Mouse (Mus musculus) liver, embryonic 14.5 days (tissue): ENCODE measurements around the gene Srrm4. TPM values are rescaled to one million over a fixed set of nuclear protein-coding genes. Genes with fewer than 3 reads are reported as not detected.

Experiments
- ATAC-seq: fragments of 200-750 bp; cut with Nextera tagmentation; 2 replicates; pipeline ENCODE4 v1.8.0; 2017; ENCODE audit warnings: moderate number of reproducible peaks, mild to moderate bottlenecking, moderate library complexity; ENCODE audit not compliant: insufficient read depth
- DNase-seq, 3 experiments: peaks; one replicate each; pipeline ENCODE4 v3.0.0-alpha.2; 2012 to 2013; ENCODE audit warnings: low read depth in 3 of 3, low spot score in 3 of 3
- H3K27ac ChIP-seq: fragments of 300-500 bp; sonication (generic); 2 replicates; pipeline ENCODE4 v1.5.1; 2014; ENCODE audit warnings: moderate library complexity, mild to moderate bottlenecking, control low read depth, inconsistent platforms
- H3K27me3 ChIP-seq: fragments of 300-500 bp; sonication (generic); 2 replicates; pipeline ENCODE4 v1.6.1; 2014; ENCODE audit warnings: mild to moderate bottlenecking, low read length, moderate library complexity; ENCODE audit not compliant: control insufficient read depth, insufficient read depth
- H3K36me3 ChIP-seq: fragments of 300-500 bp; sonication (generic); replicated peaks from 2 replicates; pipeline ENCODE4 v1.6.1; 2014; ENCODE audit warnings: low read depth; ENCODE audit not compliant: control insufficient read depth, insufficient read depth
- H3K4me1 ChIP-seq, 2 experiments: fragments of 200-500 bp in 1 of 2; fragments of 300-500 bp in 1 of 2; sonication (generic) in 1 of 2; replicated peaks; 2 replicates each; pipeline ENCODE4 v1.6.1; 2012 to 2014; ENCODE audit warnings: antibody characterized with exemption in 1 of 2, inconsistent platforms in 1 of 2, low read length in 1 of 2; ENCODE audit not compliant: control insufficient read depth in 2 of 2, insufficient read depth in 2 of 2
- H3K4me2 ChIP-seq: fragments of 300-500 bp; sonication (generic); 2 replicates; pipeline ENCODE4 v1.6.1; 2014; ENCODE audit warnings: low read depth, mild to moderate bottlenecking, control low read depth, moderate library complexity
- H3K4me3 ChIP-seq, 2 experiments: fragments of 200-500 bp in 1 of 2; fragments of 300-500 bp in 1 of 2; sonication (generic) in 1 of 2; 2 replicates each; pipeline ENCODE4 v1.5.1; 2012 to 2014; ENCODE audit warnings: low read depth in 2 of 2, low read length in 2 of 2, mild to moderate bottlenecking in 2 of 2, control low read depth in 1 of 2, inconsistent platforms in 1 of 2, moderate library complexity in 1 of 2; ENCODE audit not compliant: insufficient read depth in 1 of 2
- H3K9ac ChIP-seq: fragments of 300-500 bp; sonication (generic); replicated peaks from 2 replicates; pipeline ENCODE4 v1.6.1; 2014; ENCODE audit warnings: mild to moderate bottlenecking, control low read depth, moderate library complexity
- H3K9me3 ChIP-seq: fragments of 300-500 bp; sonication (generic); 2 replicates; pipeline ENCODE4 v1.6.1; 2016; ENCODE audit warnings: low read length, mixed read lengths; ENCODE audit not compliant: control insufficient read depth
- CTCF ChIP-seq: IDR thresholded peaks from 2 replicates; pipeline ENCODE4 v1.5.1; 2016; ENCODE audit warnings: antibody characterized with exemption, low read depth, control low read depth
- EP300 ChIP-seq: IDR thresholded peaks from 2 replicates; pipeline ENCODE4 v1.6.1; 2016; ENCODE audit warnings: antibody characterized with exemption, low read depth
- WGBS: fragments of 180-500 bp; shearing (Covaris S2); extraction: QIAGEN DNeasy Blood & Tissue Kit; methylation state at CpG from one replicate; pipeline ENCODE4 v1.1.7; 2014; ENCODE audit not compliant: insufficient replicate concordance; 5-methylcytosine and 5-hydroxymethylcytosine counted together
- polyA plus RNA-seq, 2 experiments: library from polyadenylated mRNA; depleted of rRNA in 1 of 2; stranded (reverse) in 1 of 2; unstranded in 1 of 2; fragments of >200 nt; fragmentation: Nextera tagmentation in 1 of 2; extraction: Ambion mirVana in 1 of 2; gene quantifications; 2 replicates each; pipeline versions ENCODE4 v1.2.1 to v1.2.3; 2012 to 2014

The Srrm4 gene
- polyA plus RNA-seq, 2 experiments: 0.17 to 0.28 TPM

- TF ChIP-seq EP300 (no peak), CTCF (no peak)
- H3K4me2 ChIP-seq: no peak overlapping the region
- 41% methylated on average over 10 of the region's 10 CpGs for WGBS
- H3K4me1 ChIP-seq: no peaks in the 10 kb centered on the region
- DNase-seq (no peak), ATAC-seq (no peak)
- no peak overlapping the region for H3K4me3 ChIP-seq
- no peaks in the 10 kb centered on the region for H3K36me3 ChIP-seq
- H3K27ac ChIP-seq: no peak overlapping the region
- no peaks in the 10 kb centered on the region for H3K9me3 ChIP-seq
- H3K9ac ChIP-seq: no peak overlapping the region
- peaks cover 20% of the 10 kb centered on the region for H3K27me3 ChIP-seq
Observed at GRCm38 (mm10) chr5:116588836-116589235, 2.8 kb downstream of the Srrm4 start.

- Histone ChIP-seq H3K9ac (no peak overlapping the region), H3K4me2 (no peak overlapping the region)
- WGBS: 61% methylated on average over 8 of the region's 8 CpGs
Observed at GRCm38 (mm10) chr5:116579533-116579932, 12.1 kb downstream of the Srrm4 start.

GRCm38 (mm10) chr5:116577082-116577481, 14.5 kb downstream of the Srrm4 start:
- H3K4me2 ChIP-seq: no peak overlapping the region
- H3K27ac ChIP-seq: no peak overlapping the region
- H3K4me3 ChIP-seq: no peak overlapping the region
- DNase-seq (no peak), ATAC-seq (no peak)
- H3K4me1 ChIP-seq: no peaks in the 10 kb centered on the region
- no peak overlapping the region for H3K9ac ChIP-seq
- WGBS: 54% methylated on average over 5 of the region's 5 CpGs
- TF ChIP-seq EP300 (no peak), CTCF (no peak)
- no peaks in the 10 kb centered on the region for H3K9me3 ChIP-seq
- H3K27me3 ChIP-seq: no peaks in the 10 kb centered on the region
- no peaks in the 10 kb centered on the region for H3K36me3 ChIP-seq

More at GRCm38 (mm10) chr5:116579533-116579932, 12.1 kb downstream of the Srrm4 start:
- TF ChIP-seq EP300 (no peak), CTCF (no peak)
- Histone ChIP-seq H3K4me1 (no peaks in the 10 kb centered on the region), H3K36me3 (no peaks in the 10 kb centered on the region), H3K4me3 (no peak overlapping the region), H3K9me3 (no peaks in the 10 kb centered on the region), H3K27ac (no peak overlapping the region), H3K27me3 (no peaks in the 10 kb centered on the region)
- ATAC-seq (no peak), DNase-seq (no peak)

- 41% methylated on average over 9 of the region's 9 CpGs for WGBS
- ATAC-seq (no peak), DNase-seq (no peak)
- no peak overlapping the region for H3K4me3 ChIP-seq
- TF ChIP-seq CTCF: no peak
- TF ChIP-seq EP300: no peak
- H3K36me3 ChIP-seq: no peaks in the 10 kb centered on the region
- H3K9me3 ChIP-seq: no peaks in the 10 kb centered on the region
- H3K9ac ChIP-seq: no peak overlapping the region
- no peaks in the 10 kb centered on the region for H3K27me3 ChIP-seq
- H3K27ac ChIP-seq: no peak overlapping the region
- no peak overlapping the region for H3K4me2 ChIP-seq
- H3K4me1 ChIP-seq: no peaks in the 10 kb centered on the region
Observed at GRCm38 (mm10) chr5:116573307-116573706, 18.3 kb downstream of the Srrm4 start.

GRCm38 (mm10) chr5:116571936-116572335, 19.7 kb downstream of the Srrm4 start:
- no peak overlapping the region for H3K9ac ChIP-seq
- H3K9me3 ChIP-seq: no peaks in the 10 kb centered on the region
- DNase-seq: no peak
- no peak overlapping the region for H3K27ac ChIP-seq
- no peaks in the 10 kb centered on the region for H3K27me3 ChIP-seq
- H3K4me1 ChIP-seq: no peaks in the 10 kb centered on the region
- 50% methylated on average over 2 of the region's 5 CpGs for WGBS
- ATAC-seq: no peak
- no peaks in the 10 kb centered on the region for H3K36me3 ChIP-seq
- TF ChIP-seq CTCF (no peak), EP300 (no peak)
- no peak overlapping the region for H3K4me3 ChIP-seq
- no peak overlapping the region for H3K4me2 ChIP-seq
